Mouse (Mus musculus): ENCODE results near the gene Igf2bp2.

Igf2bp2 gene

GRCm38 (mm10) chr16:22147131-22147530 is 16.0 kb downstream of the Igf2bp2 start:
- DNase-seq = no peak

GRCm38 (mm10) chr16:22146071-22146470 is 17.0 kb downstream of the Igf2bp2 start:
- DNase-seq = no peak

- no peak for DNase-seq
Observed at GRCm38 (mm10) chr16:22144490-22144889, 18.6 kb downstream of the Igf2bp2 start.

GRCm38 (mm10) chr16:22140861-22141260 is 22.2 kb downstream of the Igf2bp2 start:
- no peak for DNase-seq

- no peak for DNase-seq
Observed at GRCm38 (mm10) chr16:22139821-22140220, 23.3 kb downstream of the Igf2bp2 start.

GRCm38 (mm10) chr16:22136198-22136597 is 26.9 kb downstream of the Igf2bp2 start:
- no peak for DNase-seq

GRCm38 (mm10) chr16:22131321-22131720 is 31.8 kb downstream of the Igf2bp2 start:
- DNase-seq = no peak

- no peak for DNase-seq
Observed at GRCm38 (mm10) chr16:22129511-22129910, 33.6 kb downstream of the Igf2bp2 start.

GRCm38 (mm10) chr16:22128595-22128994 is 34.5 kb downstream of the Igf2bp2 start:
- no peak for DNase-seq

- no peak for DNase-seq
Observed at GRCm38 (mm10) chr16:22127806-22128205, 35.3 kb downstream of the Igf2bp2 start.

GRCm38 (mm10) chr16:22126936-22127335 is 36.2 kb downstream of the Igf2bp2 start:
- DNase-seq = no peak

- DNase-seq = no peak
Observed at GRCm38 (mm10) chr16:22124325-22124918, 38.7 kb downstream of the Igf2bp2 start.

- DNase-seq = peak; percentile 66
Observed at GRCm38 (mm10) chr16:22123658-22124057, 39.4 kb downstream of the Igf2bp2 start.

GRCm38 (mm10) chr16:22121109-22121508 is 42.0 kb downstream of the Igf2bp2 start:
- no peak for DNase-seq

- no peak for DNase-seq
Observed at GRCm38 (mm10) chr16:22119524-22119923, 43.6 kb downstream of the Igf2bp2 start.

GRCm38 (mm10) chr16:22118716-22119501 is 44.2 kb downstream of the Igf2bp2 start:
- DNase-seq = no peak

- no peak for DNase-seq
Observed at GRCm38 (mm10) chr16:22118151-22118550, 44.9 kb downstream of the Igf2bp2 start.

- no peak for DNase-seq
Observed at GRCm38 (mm10) chr16:22116748-22117147, 46.4 kb downstream of the Igf2bp2 start.

GRCm38 (mm10) chr16:22116058-22116457 is 47.0 kb downstream of the Igf2bp2 start:
- DNase-seq = no peak

- DNase-seq = no peak
Observed at GRCm38 (mm10) chr16:22110036-22110435, 53.1 kb downstream of the Igf2bp2 start.

- DNase-seq = no peak
Observed at GRCm38 (mm10) chr16:22109159-22109558, 53.9 kb downstream of the Igf2bp2 start.

GRCm38 (mm10) chr16:22107897-22108516 is 55.1 kb downstream of the Igf2bp2 start:
- peak; percentile 48 for DNase-seq

- no peak for DNase-seq
Observed at GRCm38 (mm10) chr16:22106012-22106584, 57.0 kb downstream of the Igf2bp2 start.

- no peak for DNase-seq
Observed at GRCm38 (mm10) chr16:22100067-22100466, 63.0 kb downstream of the Igf2bp2 start.

Measured in right cerebral cortex, postnatal 4 days (tissue).